Mouse (Mus musculus): ENCODE data around the gene Atl2. TPM values are rescaled to one million over a fixed set of nuclear protein-coding genes. Genes with fewer than 3 reads are reported as not detected.

Gene Atl2
- 42.3 and 42.4 TPM in 2 replicates for polyA plus RNA-seq (2015; fragmentation: Nextera tagmentation; extraction: Ambion mirVana)

DNA sequence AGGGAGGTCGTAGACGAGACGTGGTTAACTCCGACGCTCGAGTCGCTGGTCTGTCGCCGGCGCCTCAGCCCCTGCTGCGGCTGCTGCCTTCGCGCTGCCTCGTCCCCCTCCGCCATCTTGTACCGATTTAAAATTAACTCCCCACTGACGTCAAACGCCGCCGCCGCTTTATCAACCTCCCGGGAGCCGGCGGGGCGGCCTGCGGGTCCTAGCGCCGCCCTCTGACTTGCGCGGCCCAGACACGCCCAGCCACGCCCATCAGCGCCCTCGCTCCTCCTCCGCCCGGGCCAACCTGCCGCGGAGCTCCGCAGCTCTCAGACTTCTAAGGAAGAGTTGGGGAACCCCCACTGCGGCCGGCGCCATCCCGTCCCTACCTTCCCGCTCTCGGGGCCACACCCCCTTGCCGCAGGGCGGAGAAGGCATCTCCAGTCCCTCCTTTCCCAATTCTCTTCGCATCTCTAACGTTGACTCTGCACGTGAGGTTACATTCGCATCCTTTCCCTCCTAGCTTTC, at the start of gene Atl2:
TSS of gene Atl2 (minus strand) at position 213 of the 513 bp plus-strand sequence.
- Histone ChIP-seq H3K9me3 (ENCODE audit: low read length) (no peaks in the 10 kb centered on the region), H3K27ac (ENCODE audit: low read length) (peak within 1 kb of the TSS; percentile 97), H3K4me2 (replicated peaks; ENCODE audit: low read depth, low read length) (peak within 1 kb of the TSS; percentile 81), H3K4me3 (ENCODE audit: low read length) (peak within 1 kb of the TSS; percentile 97), H3K27me3 (ENCODE audit: insufficient read depth, low read length) (peaks cover 17% of the 10 kb centered on the region), H3K9ac (replicated peaks; ENCODE audit: low read length) (peak within 1 kb of the TSS; percentile 96), H3K36me3 (ENCODE audit: insufficient read depth, low read length) (no peaks in the 10 kb centered on the region), H3K4me1 (ENCODE audit: insufficient read depth, low read length) (peaks cover 31% of the 10 kb centered on the region)
- ATAC-seq (ENCODE audit: low FRiP score, low TSS enrichment) = peak; percentile 93
- WGBS = under 1% methylated on average over 50 of the region's 51 CpGs

DNA sequence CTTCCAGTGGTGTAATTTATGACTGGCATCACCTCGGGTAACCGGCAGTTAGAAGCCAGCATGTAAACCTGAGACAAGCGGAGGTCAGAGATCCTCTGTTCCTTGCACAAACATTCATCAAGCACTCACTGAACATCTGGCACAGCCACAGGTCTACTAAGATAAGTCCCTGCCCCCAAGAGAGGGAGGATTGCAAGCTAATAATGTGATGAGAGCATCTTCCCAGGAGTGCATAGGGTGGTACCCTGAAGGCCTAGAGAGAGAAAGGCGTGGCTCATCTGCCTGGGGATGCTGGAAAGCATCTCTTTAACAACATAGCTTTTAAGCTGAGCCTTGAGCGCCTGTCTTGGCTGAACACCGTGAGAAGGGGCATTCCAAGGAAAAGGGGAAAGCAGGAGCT, 48.9 kb upstream of the Atl2 start:
- H3K4me3 ChIP-seq (ENCODE audit: low read length) = no peak overlapping the region
- H3K4me1 ChIP-seq (ENCODE audit: insufficient read depth, low read length) = no peaks in the 10 kb centered on the region
- no peaks in the 10 kb centered on the region for H3K27me3 ChIP-seq (ENCODE audit: insufficient read depth, low read length)
- no peaks in the 10 kb centered on the region for H3K9me3 ChIP-seq (ENCODE audit: low read length)
- WGBS = 33% methylated on average over 6 of the region's 6 CpGs
- H3K4me2 ChIP-seq (replicated peaks; ENCODE audit: low read depth, low read length) = no peak overlapping the region
- no peak overlapping the region for H3K27ac ChIP-seq (ENCODE audit: low read length)
- H3K36me3 ChIP-seq (ENCODE audit: insufficient read depth, low read length) = no peaks in the 10 kb centered on the region
- H3K9ac ChIP-seq (replicated peaks; ENCODE audit: low read length) = no peak overlapping the region
- ATAC-seq (ENCODE audit: low FRiP score, low TSS enrichment) = no peak

DNA sequence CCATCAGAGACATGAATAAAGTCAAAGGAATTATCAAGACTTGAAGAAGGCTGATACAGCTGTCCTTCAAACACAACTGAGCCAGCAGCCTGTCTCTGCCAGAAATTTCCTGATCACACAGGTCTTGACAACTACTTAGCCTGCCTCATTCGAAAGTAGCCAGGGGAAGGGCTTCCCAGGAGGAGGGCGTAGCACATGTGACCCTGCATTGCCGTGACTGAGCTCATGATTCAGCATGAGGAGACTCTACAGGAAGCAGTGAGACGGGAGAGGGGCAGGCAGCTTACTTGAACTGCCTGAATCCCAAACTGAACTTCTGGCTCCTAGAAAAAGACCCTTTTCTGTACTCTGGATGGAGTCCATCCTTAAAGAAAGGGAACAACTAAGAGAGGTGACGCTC, 46.5 kb upstream of the Atl2 start:
- Histone ChIP-seq H3K27ac (ENCODE audit: low read length) (no peak overlapping the region), H3K4me2 (replicated peaks; ENCODE audit: low read depth, low read length) (no peak overlapping the region), H3K27me3 (ENCODE audit: insufficient read depth, low read length) (no peaks in the 10 kb centered on the region), H3K9ac (replicated peaks; ENCODE audit: low read length) (no peak overlapping the region), H3K4me1 (ENCODE audit: insufficient read depth, low read length) (no peaks in the 10 kb centered on the region), H3K4me3 (ENCODE audit: low read length) (no peak overlapping the region), H3K36me3 (ENCODE audit: insufficient read depth, low read length) (no peaks in the 10 kb centered on the region), H3K9me3 (ENCODE audit: low read length) (no peaks in the 10 kb centered on the region)
- no peak for ATAC-seq (ENCODE audit: low FRiP score, low TSS enrichment)
- 76% methylated on average over 5 of the region's 5 CpGs for WGBS

DNA sequence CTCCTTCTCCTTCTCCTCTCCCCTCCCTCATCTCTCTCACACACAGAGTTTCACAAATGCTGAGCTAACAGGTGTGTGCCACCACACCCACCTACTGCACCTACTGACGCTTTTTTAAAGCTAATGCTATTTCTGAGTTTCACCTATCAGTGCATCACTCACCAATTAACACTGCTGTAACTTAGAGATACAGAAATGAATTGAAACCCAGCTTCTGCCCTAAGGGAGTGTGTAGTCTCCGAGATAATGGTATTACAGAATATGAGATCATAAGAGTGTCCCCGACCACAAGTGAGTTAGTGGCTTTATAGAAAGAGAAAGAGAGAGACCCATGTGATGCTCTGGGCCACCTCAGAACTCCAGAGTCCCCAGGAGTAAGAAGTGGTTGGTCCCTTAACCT, 43.2 kb upstream of the Atl2 start:
- WGBS = 85% methylated on average over 3 of the region's 3 CpGs
- Histone ChIP-seq H3K36me3 (ENCODE audit: insufficient read depth, low read length) (no peaks in the 10 kb centered on the region), H3K9ac (replicated peaks; ENCODE audit: low read length) (no peak overlapping the region), H3K27me3 (ENCODE audit: insufficient read depth, low read length) (no peaks in the 10 kb centered on the region), H3K4me1 (ENCODE audit: insufficient read depth, low read length) (no peaks in the 10 kb centered on the region), H3K4me3 (ENCODE audit: low read length) (no peak overlapping the region), H3K4me2 (replicated peaks; ENCODE audit: low read depth, low read length) (no peak overlapping the region), H3K27ac (ENCODE audit: low read length) (no peak overlapping the region), H3K9me3 (ENCODE audit: low read length) (no peaks in the 10 kb centered on the region)
- no peak for ATAC-seq (ENCODE audit: low FRiP score, low TSS enrichment)

DNA sequence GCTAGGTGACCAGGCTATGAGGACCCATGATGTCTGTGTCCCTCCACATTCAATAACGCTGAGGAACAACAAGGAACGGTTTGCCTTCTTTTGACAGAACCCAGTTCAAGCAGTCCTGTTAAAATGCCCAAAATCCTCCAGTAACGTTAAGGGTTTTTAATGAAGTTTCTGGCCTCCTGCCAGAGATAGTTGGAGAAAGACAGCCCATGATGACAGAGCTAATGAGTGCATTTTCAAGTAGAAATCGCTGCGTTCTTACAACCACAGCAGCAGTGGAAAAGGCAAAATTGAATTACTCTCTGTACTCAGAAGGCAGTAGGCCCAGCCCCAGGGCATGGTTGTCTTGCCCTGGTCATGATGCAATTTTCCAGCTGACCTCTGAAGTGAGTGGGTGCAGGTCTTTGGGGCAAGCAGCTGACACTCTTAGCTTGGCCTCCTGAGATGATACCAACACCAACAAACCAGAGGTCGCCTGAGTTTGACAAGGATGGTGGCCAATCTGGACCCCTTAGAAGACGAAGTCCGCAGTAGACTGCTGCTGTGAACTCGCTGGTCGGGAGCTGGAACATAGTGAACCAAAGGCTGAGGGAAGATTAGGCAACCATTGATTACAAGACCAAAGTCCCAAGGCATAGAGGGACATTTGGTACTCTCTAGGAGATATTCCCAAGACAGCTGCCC, 42.1 kb upstream of the Atl2 start:
- H3K4me1 ChIP-seq (ENCODE audit: insufficient read depth, low read length) = no peaks in the 10 kb centered on the region
- no peaks in the 10 kb centered on the region for H3K27me3 ChIP-seq (ENCODE audit: insufficient read depth, low read length)
- 83% methylated on average over 10 of the region's 10 CpGs for WGBS
- H3K36me3 ChIP-seq (ENCODE audit: insufficient read depth, low read length) = no peaks in the 10 kb centered on the region
- ATAC-seq (ENCODE audit: low FRiP score, low TSS enrichment) = no peak
- no peaks in the 10 kb centered on the region for H3K9me3 ChIP-seq (ENCODE audit: low read length)
- H3K9ac ChIP-seq (replicated peaks; ENCODE audit: low read length) = no peak overlapping the region
- H3K27ac ChIP-seq (ENCODE audit: low read length) = no peak overlapping the region
- H3K4me2 ChIP-seq (replicated peaks; ENCODE audit: low read depth, low read length) = no peak overlapping the region
- no peak overlapping the region for H3K4me3 ChIP-seq (ENCODE audit: low read length)

DNA sequence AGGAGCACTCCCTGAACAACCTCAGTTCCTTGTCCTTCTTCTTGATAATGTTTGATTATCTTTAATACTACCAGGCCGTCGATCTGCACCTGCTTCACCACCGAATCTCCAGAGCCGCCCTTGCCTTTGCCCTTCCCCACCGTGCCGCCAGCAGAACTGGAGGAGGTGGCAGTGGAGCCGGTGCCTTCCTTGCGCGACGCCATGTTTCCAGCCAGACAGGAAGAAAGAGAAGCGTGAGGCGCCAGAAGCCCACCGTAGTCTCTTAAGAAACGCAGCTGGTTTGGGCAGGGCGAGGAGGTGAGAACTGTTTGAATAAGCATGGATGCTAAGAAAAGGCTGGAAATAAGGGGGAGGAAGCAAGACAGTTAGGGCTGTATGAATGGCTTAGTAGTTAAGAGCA, 38.4 kb upstream of the Atl2 start:
- WGBS = 95% methylated on average over 14 of the region's 15 CpGs

DNA sequence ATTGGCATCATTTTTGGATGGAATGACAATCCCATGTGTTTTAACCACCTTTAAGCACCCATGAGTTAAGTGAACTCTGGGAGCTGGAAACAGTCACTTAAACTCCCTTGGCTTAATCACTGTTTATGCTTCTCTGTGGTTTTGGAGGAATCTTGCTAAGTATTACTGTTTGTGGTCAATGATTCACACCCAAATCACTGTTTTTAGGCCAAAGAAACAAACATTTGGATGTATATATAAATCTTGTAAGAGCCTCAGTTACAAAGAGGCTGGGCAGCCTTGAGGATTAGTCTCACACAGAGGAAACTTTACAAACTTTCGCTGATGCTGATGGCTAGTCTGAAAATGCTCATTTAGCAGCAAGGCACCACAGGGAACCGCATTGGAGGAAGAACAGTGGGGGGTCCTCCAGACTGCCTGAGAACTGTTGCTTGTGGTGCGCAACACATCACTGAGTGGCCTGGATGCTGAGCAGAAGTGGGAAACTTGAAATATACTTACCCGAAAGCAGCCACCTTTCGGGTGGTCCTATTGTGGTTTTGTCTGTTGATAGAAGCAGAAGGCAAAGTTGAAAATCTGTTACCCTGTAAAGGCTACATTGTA, 36.9 kb upstream of the Atl2 start:
- Histone ChIP-seq H3K9me3 (ENCODE audit: low read length) (no peaks in the 10 kb centered on the region), H3K27ac (ENCODE audit: low read length) (no peak overlapping the region), H3K36me3 (ENCODE audit: insufficient read depth, low read length) (no peaks in the 10 kb centered on the region), H3K27me3 (ENCODE audit: insufficient read depth, low read length) (no peaks in the 10 kb centered on the region), H3K4me3 (ENCODE audit: low read length) (no peak overlapping the region), H3K4me2 (replicated peaks; ENCODE audit: low read depth, low read length) (no peak overlapping the region), H3K4me1 (ENCODE audit: insufficient read depth, low read length) (no peaks in the 10 kb centered on the region), H3K9ac (replicated peaks; ENCODE audit: low read length) (no peak overlapping the region)
- WGBS = 79% methylated on average over 5 of the region's 5 CpGs
- no peak for ATAC-seq (ENCODE audit: low FRiP score, low TSS enrichment)

More for the DNA sequence above, 38.4 kb upstream of the Atl2 start:
- no peaks in the 10 kb centered on the region for H3K4me1 ChIP-seq (ENCODE audit: insufficient read depth, low read length)
- H3K9me3 ChIP-seq (ENCODE audit: low read length) = no peaks in the 10 kb centered on the region
- H3K36me3 ChIP-seq (ENCODE audit: insufficient read depth, low read length) = no peaks in the 10 kb centered on the region
- no peak overlapping the region for H3K4me3 ChIP-seq (ENCODE audit: low read length)
- ATAC-seq (ENCODE audit: low FRiP score, low TSS enrichment) = no peak
- H3K4me2 ChIP-seq (replicated peaks; ENCODE audit: low read depth, low read length) = no peak overlapping the region
- H3K9ac ChIP-seq (replicated peaks; ENCODE audit: low read length) = no peak overlapping the region
- no peak overlapping the region for H3K27ac ChIP-seq (ENCODE audit: low read length)
- no peaks in the 10 kb centered on the region for H3K27me3 ChIP-seq (ENCODE audit: insufficient read depth, low read length)

DNA sequence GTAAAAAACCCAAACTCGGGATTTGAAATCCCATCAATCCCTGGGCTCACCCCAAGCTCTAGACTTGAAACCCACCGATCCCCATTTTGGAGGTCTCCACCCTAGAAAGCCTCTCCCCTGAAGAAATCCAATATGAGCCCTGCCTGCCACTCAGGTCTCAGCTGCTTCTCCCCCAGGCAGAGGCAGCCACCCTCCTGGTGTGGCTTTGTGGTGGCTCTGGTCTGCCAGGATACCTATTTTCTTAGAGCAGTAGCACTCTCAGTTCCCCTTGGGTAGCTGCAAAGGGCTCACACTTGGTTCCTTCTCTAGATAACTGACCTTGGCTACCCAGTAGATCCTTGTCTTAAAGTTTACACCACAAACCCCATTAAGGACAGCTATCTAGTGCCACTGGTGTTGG, 31.2 kb upstream of the Atl2 start:
- Histone ChIP-seq H3K9ac (replicated peaks; ENCODE audit: low read length) (no peak overlapping the region), H3K9me3 (ENCODE audit: low read length) (no peaks in the 10 kb centered on the region; the same call in 1 of the 2 replicates), H3K4me2 (replicated peaks; ENCODE audit: low read depth, low read length) (no peak overlapping the region), H3K27me3 (ENCODE audit: insufficient read depth, low read length) (no peaks in the 10 kb centered on the region), H3K4me3 (ENCODE audit: low read length) (no peak overlapping the region), H3K27ac (ENCODE audit: low read length) (no peak overlapping the region), H3K36me3 (ENCODE audit: insufficient read depth, low read length) (no peaks in the 10 kb centered on the region), H3K4me1 (ENCODE audit: insufficient read depth, low read length) (no peaks in the 10 kb centered on the region)
- ATAC-seq (ENCODE audit: low FRiP score, low TSS enrichment) = no peak
- 89% methylated on average over 2 of the region's 2 CpGs for WGBS

DNA sequence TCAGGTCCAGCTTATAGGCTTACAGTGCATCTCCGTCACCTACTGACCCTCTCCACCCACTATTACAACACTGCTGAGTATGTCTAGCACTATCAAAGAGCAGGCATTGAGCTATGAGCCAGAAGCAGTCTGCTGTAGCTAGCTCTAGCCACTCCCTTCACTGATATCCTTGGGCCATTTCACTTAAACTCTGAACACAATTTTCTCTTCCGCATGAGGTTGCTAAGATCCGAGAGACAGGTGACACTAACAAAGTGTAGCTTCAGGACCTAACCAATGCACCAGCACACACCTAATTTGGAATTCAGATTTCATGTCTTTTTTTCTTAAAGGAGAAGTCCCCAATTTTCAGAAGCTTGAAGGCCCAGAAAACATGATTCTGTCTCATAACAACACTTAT, 30.6 kb upstream of the Atl2 start:
- no peak overlapping the region for H3K4me3 ChIP-seq (ENCODE audit: low read length)
- no peaks in the 10 kb centered on the region for H3K4me1 ChIP-seq (ENCODE audit: insufficient read depth, low read length)
- no peak overlapping the region for H3K27ac ChIP-seq (ENCODE audit: low read length)
- no peaks in the 10 kb centered on the region for H3K36me3 ChIP-seq (ENCODE audit: insufficient read depth, low read length)
- H3K4me2 ChIP-seq (replicated peaks; ENCODE audit: low read depth, low read length) = no peak overlapping the region
- WGBS = 83% methylated on average over 3 of the region's 3 CpGs
- no peak overlapping the region for H3K9ac ChIP-seq (replicated peaks; ENCODE audit: low read length)
- no peaks in the 10 kb centered on the region for H3K27me3 ChIP-seq (ENCODE audit: insufficient read depth, low read length)
- ATAC-seq (ENCODE audit: low FRiP score, low TSS enrichment) = no peak
- H3K9me3 ChIP-seq (ENCODE audit: low read length) = no peaks in the 10 kb centered on the region; the same call in 1 of the 2 replicates

DNA sequence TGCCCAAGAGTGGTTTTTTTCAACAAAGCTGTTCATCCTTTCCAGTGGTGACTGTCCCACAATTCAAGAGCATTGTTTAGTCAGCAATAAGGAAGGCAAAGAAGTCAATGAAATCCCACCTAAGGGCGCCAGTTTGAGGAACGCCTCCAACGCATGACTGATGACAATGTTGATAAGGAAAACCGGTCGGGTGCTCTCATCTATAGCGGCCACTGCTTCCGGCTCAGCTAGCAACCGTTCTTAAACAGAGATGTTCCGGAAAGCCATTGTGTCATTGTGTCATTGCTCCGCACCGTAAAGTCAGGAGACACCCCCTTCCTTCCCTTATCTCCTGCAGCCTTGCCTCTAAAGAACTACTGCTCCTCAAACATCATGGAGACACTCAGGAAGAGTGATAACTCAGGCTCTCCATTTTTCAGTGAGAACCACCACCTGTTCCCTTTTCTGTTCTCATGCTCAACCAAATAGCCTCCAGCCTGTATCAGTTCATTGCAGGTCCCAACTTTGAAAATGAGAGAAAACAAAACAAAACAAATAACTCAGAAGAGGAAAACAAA, 30.0 kb upstream of the Atl2 start:
- WGBS = 81% methylated on average over 11 of the region's 11 CpGs
- Histone ChIP-seq H3K27me3 (ENCODE audit: insufficient read depth, low read length) (no peaks in the 10 kb centered on the region), H3K4me2 (replicated peaks; ENCODE audit: low read depth, low read length) (no peak overlapping the region), H3K36me3 (ENCODE audit: insufficient read depth, low read length) (no peaks in the 10 kb centered on the region), H3K9me3 (ENCODE audit: low read length) (no peaks in the 10 kb centered on the region; the same call in 1 of the 2 replicates), H3K27ac (ENCODE audit: low read length) (no peak overlapping the region), H3K9ac (replicated peaks; ENCODE audit: low read length) (no peak overlapping the region), H3K4me3 (ENCODE audit: low read length) (no peak overlapping the region), H3K4me1 (ENCODE audit: insufficient read depth, low read length) (no peaks in the 10 kb centered on the region)
- ATAC-seq (ENCODE audit: low FRiP score, low TSS enrichment) = no peak
